Mouse (Mus musculus): ENCODE data around the gene Phf21a. TPM values are rescaled to one million over a fixed set of nuclear protein-coding genes. Genes with fewer than 3 reads are reported as not detected.

Phf21a gene
- polyA plus RNA-seq, 1 experiment, result 0.10 TPM

DNA sequence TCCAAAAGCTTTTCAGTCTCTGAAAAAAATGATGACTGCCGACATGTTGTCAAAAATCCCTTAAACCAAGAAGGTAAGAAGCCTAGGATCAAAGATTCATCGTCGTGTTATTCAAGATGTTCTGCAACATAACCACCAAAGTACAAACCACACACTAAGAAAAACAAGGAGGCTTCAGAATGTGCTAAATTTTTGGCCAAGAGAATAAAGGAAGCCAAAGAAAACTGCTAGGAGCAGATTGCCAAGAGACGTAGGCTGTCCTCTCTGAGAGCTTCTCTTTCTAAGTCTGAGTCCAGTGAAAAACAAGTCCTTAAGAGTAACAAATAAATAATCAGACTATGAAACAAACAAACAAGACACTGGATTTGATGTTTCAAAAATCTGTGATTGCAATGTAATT, 219.6 kb downstream of the Phf21a start:
- TF ChIP-seq GATA1 (IDR thresholded peaks at IDR 0.05; ENCODE audit: low read length) (no peak), TAL1 (IDR thresholded peaks at IDR 0.05; ENCODE audit: low read length) (no peak)
- Histone ChIP-seq H3K4me1 (ENCODE audit: control insufficient read depth) (no peaks in the 10 kb centered on the region), H3K36me3 (ENCODE audit: control insufficient read depth) (no peaks in the 10 kb centered on the region), H3K27me3 (ENCODE audit: control insufficient read depth) (no peaks in the 10 kb centered on the region), H3K9me3 (ENCODE audit: control insufficient read depth, low read length) (peaks cover 3% of the 10 kb centered on the region; the same call in 1 of the 2 replicates), H3K4me3 (replicated peaks) (no peak overlapping the region)

DNA sequence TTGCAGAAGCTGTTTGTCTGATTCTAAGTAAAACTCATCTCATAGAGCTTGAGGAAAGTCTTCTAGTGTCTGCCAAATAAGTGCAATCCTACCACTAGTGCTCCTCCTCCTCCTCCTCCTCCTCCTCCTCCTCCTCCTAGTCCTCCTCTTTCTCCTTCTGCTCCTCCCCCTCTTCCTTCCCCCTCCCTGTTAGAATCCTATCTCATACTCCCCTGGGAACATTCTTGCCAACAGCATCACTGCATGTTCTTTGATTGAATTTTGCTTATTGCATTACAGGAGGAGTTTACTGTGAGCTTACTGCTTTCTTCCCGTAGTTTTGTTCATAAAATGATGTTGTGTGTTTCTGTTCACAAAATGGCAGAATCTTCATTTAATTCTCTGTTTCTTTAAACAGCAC, 221.1 kb downstream of the Phf21a start:
- TF ChIP-seq TAL1 (IDR thresholded peaks at IDR 0.05; ENCODE audit: low read length), result no peak
- no peak for TF ChIP-seq GATA1 (IDR thresholded peaks at IDR 0.05; ENCODE audit: low read length)
- Histone ChIP-seq H3K4me3 (replicated peaks) (no peak overlapping the region), H3K4me1 (ENCODE audit: control insufficient read depth) (no peaks in the 10 kb centered on the region), H3K9me3 (ENCODE audit: control insufficient read depth, low read length) (peaks cover 3% of the 10 kb centered on the region; the same call in 1 of the 2 replicates), H3K36me3 (ENCODE audit: control insufficient read depth) (no peaks in the 10 kb centered on the region), H3K27me3 (ENCODE audit: control insufficient read depth) (no peaks in the 10 kb centered on the region)

DNA sequence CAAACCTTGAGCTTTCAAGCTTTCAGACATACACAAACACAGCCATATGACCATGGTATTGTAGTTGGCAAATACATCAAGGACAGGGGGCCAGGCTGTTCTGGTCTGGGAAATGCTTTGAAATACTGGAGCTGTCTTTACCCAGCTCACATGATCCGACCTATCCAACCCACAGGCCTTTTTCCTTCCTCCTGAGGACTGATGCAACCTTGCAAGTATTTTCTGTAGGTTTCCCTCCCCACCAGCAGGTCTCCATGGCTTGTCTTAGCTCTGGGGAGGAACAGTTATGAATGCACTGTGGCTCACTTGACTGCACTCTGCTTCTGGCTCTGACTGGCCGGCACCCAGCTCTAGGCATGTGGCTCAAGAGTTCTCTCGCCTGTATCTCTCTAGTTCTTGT, 223.7 kb downstream of the Phf21a start:
- Histone ChIP-seq H3K4me3 (replicated peaks) (no peak overlapping the region), H3K27me3 (ENCODE audit: control insufficient read depth) (no peaks in the 10 kb centered on the region), H3K36me3 (ENCODE audit: control insufficient read depth) (no peaks in the 10 kb centered on the region), H3K9me3 (ENCODE audit: control insufficient read depth, low read length) (no peaks in the 10 kb centered on the region), H3K4me1 (ENCODE audit: control insufficient read depth) (no peaks in the 10 kb centered on the region)
- TF ChIP-seq GATA1 (IDR thresholded peaks at IDR 0.05; ENCODE audit: low read length) (no peak), TAL1 (IDR thresholded peaks at IDR 0.05; ENCODE audit: low read length) (no peak)

DNA sequence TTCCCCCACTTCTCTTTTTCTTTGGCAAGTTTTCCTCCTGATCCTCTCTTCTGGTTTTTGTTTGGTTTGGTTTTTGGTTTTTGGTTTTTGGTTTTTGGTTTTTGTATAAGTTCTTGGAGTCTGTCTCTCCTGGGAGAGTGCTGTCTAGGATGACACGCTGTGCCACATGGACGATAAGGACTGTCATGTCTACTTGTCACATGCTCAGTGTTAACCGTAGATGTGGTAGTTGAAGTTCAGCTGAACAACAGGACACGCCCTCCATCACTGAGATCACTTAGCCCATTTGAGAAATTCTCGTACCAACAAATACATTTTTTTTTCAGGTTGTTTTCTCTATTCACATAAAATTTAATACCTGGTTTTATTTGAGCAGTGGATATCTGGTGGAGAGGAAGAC, 224.3 kb downstream of the Phf21a start:
- H3K4me1 ChIP-seq (ENCODE audit: control insufficient read depth), result no peaks in the 10 kb centered on the region
- no peak overlapping the region for H3K4me3 ChIP-seq (replicated peaks)
- H3K9me3 ChIP-seq (ENCODE audit: control insufficient read depth, low read length), result no peaks in the 10 kb centered on the region
- no peaks in the 10 kb centered on the region for H3K36me3 ChIP-seq (ENCODE audit: control insufficient read depth)
- no peaks in the 10 kb centered on the region for H3K27me3 ChIP-seq (ENCODE audit: control insufficient read depth)
- no peak for TF ChIP-seq TAL1 (IDR thresholded peaks at IDR 0.05; ENCODE audit: low read length)
- no peak for TF ChIP-seq GATA1 (IDR thresholded peaks at IDR 0.05; ENCODE audit: low read length)

DNA sequence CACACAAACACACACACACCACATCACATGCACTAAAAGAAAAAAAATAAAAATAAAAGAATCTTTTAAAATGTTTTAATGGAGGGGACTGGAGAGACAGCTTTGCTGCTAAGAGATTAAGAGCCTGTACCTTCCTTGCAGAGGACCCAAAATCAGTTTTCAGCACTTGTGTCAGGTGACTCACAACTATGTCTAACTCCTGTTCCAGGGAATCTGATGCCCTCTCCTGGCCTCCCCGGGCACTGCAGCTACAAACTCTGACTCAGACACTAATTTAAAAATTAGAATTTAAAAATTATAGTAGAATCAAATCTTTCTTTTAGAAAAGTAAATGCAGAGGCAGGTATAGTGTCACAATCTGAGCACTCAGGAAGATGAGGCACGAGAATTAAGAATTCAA, 229.8 kb downstream of the Phf21a start:
- no peak overlapping the region for H3K4me3 ChIP-seq (replicated peaks)
- no peaks in the 10 kb centered on the region for H3K27me3 ChIP-seq (ENCODE audit: control insufficient read depth)
- H3K36me3 ChIP-seq (ENCODE audit: control insufficient read depth), result no peaks in the 10 kb centered on the region
- H3K4me1 ChIP-seq (ENCODE audit: control insufficient read depth), result no peaks in the 10 kb centered on the region
- no peaks in the 10 kb centered on the region for H3K9me3 ChIP-seq (ENCODE audit: control insufficient read depth, low read length)
- TF ChIP-seq GATA1 (IDR thresholded peaks at IDR 0.05; ENCODE audit: low read length), result no peak
- TF ChIP-seq TAL1 (IDR thresholded peaks at IDR 0.05; ENCODE audit: low read length), result no peak

DNA sequence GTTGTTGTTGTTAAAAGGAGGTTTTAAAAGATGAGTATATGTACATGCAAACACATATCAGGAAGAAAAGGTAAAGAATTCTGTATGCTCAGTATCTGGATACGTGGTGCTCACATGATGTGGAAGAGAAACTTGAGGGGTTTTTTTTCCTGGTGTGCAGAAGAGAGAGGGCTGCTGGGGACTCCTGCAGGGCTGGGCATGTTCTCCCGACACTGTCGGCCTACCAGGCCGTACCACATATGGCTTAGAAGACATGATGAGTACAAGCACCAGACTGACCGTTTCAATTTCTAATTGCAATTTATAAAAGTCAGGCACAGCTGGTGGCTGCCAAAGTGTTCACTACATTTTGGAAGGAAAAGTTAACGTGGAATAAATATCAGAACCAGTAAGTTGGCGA, 232.8 kb downstream of the Phf21a start:
- H3K4me1 ChIP-seq (ENCODE audit: control insufficient read depth), result no peaks in the 10 kb centered on the region
- H3K36me3 ChIP-seq (ENCODE audit: control insufficient read depth), result peaks cover 2% of the 10 kb centered on the region; the same call in 1 of the 2 replicates
- TF ChIP-seq TAL1 (IDR thresholded peaks at IDR 0.05; ENCODE audit: low read length) (no peak), GATA1 (IDR thresholded peaks at IDR 0.05; ENCODE audit: low read length) (no peak)
- no peaks in the 10 kb centered on the region for H3K9me3 ChIP-seq (ENCODE audit: control insufficient read depth, low read length)
- H3K4me3 ChIP-seq (replicated peaks), result no peak overlapping the region
- no peaks in the 10 kb centered on the region for H3K27me3 ChIP-seq (ENCODE audit: control insufficient read depth)

DNA sequence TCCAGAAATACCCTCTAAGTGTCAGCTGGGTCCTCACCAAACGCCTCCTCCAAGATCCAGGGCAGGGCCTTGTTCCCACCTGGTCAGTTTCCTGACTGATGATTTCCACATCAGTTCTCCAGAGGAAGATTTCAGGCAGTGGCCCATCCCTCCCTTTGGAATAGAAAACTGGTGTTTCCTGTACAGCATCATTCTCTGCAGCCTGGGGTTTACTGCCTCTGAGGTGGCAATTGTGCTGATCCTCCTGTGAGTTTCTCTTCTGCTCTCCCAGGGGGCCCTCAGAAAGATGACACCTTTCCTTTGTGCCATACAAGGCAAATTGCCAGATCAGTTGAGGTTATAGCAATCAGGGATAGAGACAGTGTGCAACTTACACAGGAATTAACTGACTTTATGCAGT, 233.3 kb downstream of the Phf21a start:
- no peaks in the 10 kb centered on the region for H3K27me3 ChIP-seq (ENCODE audit: control insufficient read depth)
- H3K36me3 ChIP-seq (ENCODE audit: control insufficient read depth), result peaks cover 2% of the 10 kb centered on the region; the same call in 1 of the 2 replicates
- no peaks in the 10 kb centered on the region for H3K4me1 ChIP-seq (ENCODE audit: control insufficient read depth)
- no peaks in the 10 kb centered on the region for H3K9me3 ChIP-seq (ENCODE audit: control insufficient read depth, low read length)
- TF ChIP-seq GATA1 (IDR thresholded peaks at IDR 0.05; ENCODE audit: low read length) (no peak), TAL1 (IDR thresholded peaks at IDR 0.05; ENCODE audit: low read length) (no peak)
- no peak overlapping the region for H3K4me3 ChIP-seq (replicated peaks)

DNA sequence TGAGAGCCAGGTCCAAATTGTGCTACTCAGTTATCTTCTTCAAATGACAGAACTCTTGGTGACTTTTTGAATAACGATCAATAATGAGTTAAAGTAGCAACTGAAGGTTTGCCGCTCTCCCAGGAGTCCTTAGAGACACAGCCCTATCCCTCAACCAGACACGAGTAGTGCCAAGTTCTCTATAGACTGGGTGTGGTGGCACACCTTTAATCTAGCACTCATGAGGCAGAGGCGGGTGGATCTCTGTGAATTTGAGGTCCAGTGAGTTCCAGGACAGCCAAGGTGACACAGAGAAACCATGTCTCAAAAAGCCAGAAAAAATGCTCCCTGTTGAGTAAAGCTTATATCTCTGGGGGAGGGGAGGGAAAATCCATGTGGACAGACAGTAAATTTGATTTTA, 234.7 kb downstream of the Phf21a start:
- no peaks in the 10 kb centered on the region for H3K27me3 ChIP-seq (ENCODE audit: control insufficient read depth)
- H3K36me3 ChIP-seq (ENCODE audit: control insufficient read depth), result peaks cover 2% of the 10 kb centered on the region; the same call in 1 of the 2 replicates
- no peaks in the 10 kb centered on the region for H3K9me3 ChIP-seq (ENCODE audit: control insufficient read depth, low read length)
- TF ChIP-seq TAL1 (IDR thresholded peaks at IDR 0.05; ENCODE audit: low read length) (no peak), GATA1 (IDR thresholded peaks at IDR 0.05; ENCODE audit: low read length) (no peak)
- no peak overlapping the region for H3K4me3 ChIP-seq (replicated peaks)
- no peaks in the 10 kb centered on the region for H3K4me1 ChIP-seq (ENCODE audit: control insufficient read depth)

DNA sequence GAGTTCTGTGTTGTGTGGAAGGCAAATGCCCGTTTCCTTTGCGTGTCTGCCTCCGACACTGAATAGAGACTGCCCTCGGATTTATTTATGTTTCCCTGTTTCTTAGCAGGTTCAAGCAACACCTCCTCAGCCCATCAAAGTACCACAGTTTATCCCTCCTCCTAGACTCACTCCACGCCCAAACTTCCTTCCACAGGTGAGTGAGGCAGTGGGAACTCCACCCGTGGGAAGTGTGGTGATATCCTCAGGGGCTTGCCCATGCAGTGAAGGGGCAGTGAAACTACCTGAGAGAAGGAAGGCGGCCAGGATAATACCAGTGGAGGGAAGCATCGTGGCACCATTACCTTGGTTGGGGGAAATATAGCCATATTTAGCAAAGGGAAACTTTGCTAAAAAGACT, 235.3 kb downstream of the Phf21a start:
- Histone ChIP-seq H3K9me3 (ENCODE audit: control insufficient read depth, low read length) (no peaks in the 10 kb centered on the region), H3K27me3 (ENCODE audit: control insufficient read depth) (no peaks in the 10 kb centered on the region), H3K4me3 (replicated peaks) (no peak overlapping the region), H3K4me1 (ENCODE audit: control insufficient read depth) (no peaks in the 10 kb centered on the region), H3K36me3 (ENCODE audit: control insufficient read depth) (peaks cover 2% of the 10 kb centered on the region; the same call in 1 of the 2 replicates)
- no peak for TF ChIP-seq GATA1 (IDR thresholded peaks at IDR 0.05; ENCODE audit: low read length)
- no peak for TF ChIP-seq TAL1 (IDR thresholded peaks at IDR 0.05; ENCODE audit: low read length)

DNA sequence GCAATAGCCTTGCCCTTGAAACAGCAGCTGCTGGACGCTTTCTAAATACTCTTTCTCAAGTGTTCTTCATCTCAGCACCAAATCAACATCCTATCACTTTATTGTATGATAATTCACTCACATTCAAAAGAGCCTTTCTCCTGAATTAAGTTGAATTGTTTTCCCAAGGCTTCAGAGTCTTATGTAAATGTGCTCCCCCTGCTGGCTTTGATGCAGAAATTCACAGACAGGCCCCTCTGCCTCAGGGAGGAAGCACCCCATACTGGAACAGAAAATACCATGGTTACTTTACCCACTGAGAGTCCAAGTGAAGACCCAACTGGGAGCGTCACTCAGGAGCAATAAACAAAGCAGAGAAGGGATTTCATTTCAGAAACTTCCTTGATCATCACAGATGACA, 237.9 kb downstream of the Phf21a start:
- Histone ChIP-seq H3K36me3 (ENCODE audit: control insufficient read depth) (peaks cover 2% of the 10 kb centered on the region; the same call in 1 of the 2 replicates), H3K4me3 (replicated peaks) (no peak overlapping the region), H3K9me3 (ENCODE audit: control insufficient read depth, low read length) (no peaks in the 10 kb centered on the region), H3K27me3 (ENCODE audit: control insufficient read depth) (no peaks in the 10 kb centered on the region), H3K4me1 (ENCODE audit: control insufficient read depth) (no peaks in the 10 kb centered on the region)
- TF ChIP-seq GATA1 (IDR thresholded peaks at IDR 0.05; ENCODE audit: low read length) (no peak), TAL1 (IDR thresholded peaks at IDR 0.05; ENCODE audit: low read length) (no peak)
